Mouse (Mus musculus) lung, postnatal 0 days (tissue): Measurements from ENCODE around the gene Gramd4.

Source experiments
- CTCF ChIP-seq: IDR thresholded peaks from 2 replicates; pipeline ENCODE4 v1.5.1; 2016; ENCODE audit warnings: antibody characterized with exemption, mild to moderate bottlenecking
- EP300 ChIP-seq: IDR thresholded peaks from 2 replicates; pipeline ENCODE4 v1.6.1; 2016; ENCODE audit warnings: antibody characterized with exemption, mild to moderate bottlenecking, control low read depth

- no peak for TF ChIP-seq EP300
- TF ChIP-seq CTCF: no peak
Measured at GRCm38 (mm10) chr15:86093236-86093635, 35.7 kb downstream of the Gramd4 start.
